Mouse (Mus musculus) embryonic facial prominence, embryonic 11.5 days (tissue): Measurements from ENCODE around the gene Nav2. TPM values are rescaled to one million over a fixed set of nuclear protein-coding genes. Genes with fewer than 3 reads are reported as not detected.

Experiments
- ATAC-seq: fragments of 200-750 bp; cut with Nextera tagmentation; replicated peaks from 2 replicates; pipeline ENCODE4 v1.8.0; 2017; ENCODE audit warnings: low read depth; ENCODE audit not compliant: insufficient number of reproducible peaks, low FRiP score, low TSS enrichment
- DNase-seq: peaks from one replicate; pipeline ENCODE4 v3.0.0-alpha.2; 2015; ENCODE audit warnings: low spot score
- H3K27ac ChIP-seq: fragments of 300-500 bp; sonication (generic); replicated peaks from 2 replicates; pipeline ENCODE4 v1.5.1; 2014; ENCODE audit warnings: mild to moderate bottlenecking, low read depth, low read length, control low read depth
- H3K27me3 ChIP-seq: fragments of 300-500 bp; sonication (generic); 2 replicates; pipeline ENCODE4 v1.6.1; 2014; ENCODE audit warnings: mild to moderate bottlenecking, low read length, moderate library complexity, mixed read lengths; ENCODE audit not compliant: control insufficient read depth, insufficient read depth
- H3K36me3 ChIP-seq: fragments of 300-500 bp; sonication (generic); replicated peaks from 2 replicates; pipeline ENCODE4 v1.6.1; 2014; ENCODE audit warnings: low read depth, mild to moderate bottlenecking, low read length, moderate library complexity, mixed read lengths; ENCODE audit not compliant: control insufficient read depth, insufficient read depth
- H3K4me1 ChIP-seq: fragments of 300-500 bp; sonication (generic); 2 replicates; pipeline ENCODE4 v1.6.1; 2014; ENCODE audit warnings: low read length, mixed read lengths; ENCODE audit not compliant: control insufficient read depth, insufficient read depth
- H3K4me2 ChIP-seq: fragments of 300-500 bp; sonication (generic); 2 replicates; pipeline ENCODE4 v1.6.1; 2014; ENCODE audit warnings: low read depth, mild to moderate bottlenecking, control low read depth, low read length, moderate library complexity
- H3K4me3 ChIP-seq: fragments of 300-500 bp; sonication (generic); 2 replicates; pipeline ENCODE4 v1.5.1; 2014; ENCODE audit warnings: low read depth, low read length, control low read depth
- H3K9ac ChIP-seq: fragments of 300-500 bp; sonication (generic); replicated peaks from 2 replicates; pipeline ENCODE4 v1.6.1; 2014; ENCODE audit warnings: mild to moderate bottlenecking, control low read depth, low read length
- H3K9me3 ChIP-seq: fragments of 300-500 bp; sonication (generic); replicated peaks from 2 replicates; pipeline ENCODE4 v1.6.1; 2016; ENCODE audit warnings: mild to moderate bottlenecking, low read length, inconsistent platforms, mixed read lengths; ENCODE audit not compliant: control insufficient read depth
- WGBS: fragments of 180-500 bp; shearing (Covaris S2); extraction: QIAGEN DNeasy Blood & Tissue Kit; methylation state at CpG from one replicate; pipeline ENCODE4 v1.1.7; 2014; 5-methylcytosine and 5-hydroxymethylcytosine counted together
- polyA plus RNA-seq: library from polyadenylated mRNA; unstranded; fragments of >200 nt; fragmentation: Nextera tagmentation; extraction: Ambion mirVana; gene quantifications from 2 replicates; pipeline ENCODE4 v1.2.1, GENCODE M21; 2014

The Nav2 gene
- polyA plus RNA-seq, 1 experiment from 2014 or later: 7.3 TPM

DNA sequence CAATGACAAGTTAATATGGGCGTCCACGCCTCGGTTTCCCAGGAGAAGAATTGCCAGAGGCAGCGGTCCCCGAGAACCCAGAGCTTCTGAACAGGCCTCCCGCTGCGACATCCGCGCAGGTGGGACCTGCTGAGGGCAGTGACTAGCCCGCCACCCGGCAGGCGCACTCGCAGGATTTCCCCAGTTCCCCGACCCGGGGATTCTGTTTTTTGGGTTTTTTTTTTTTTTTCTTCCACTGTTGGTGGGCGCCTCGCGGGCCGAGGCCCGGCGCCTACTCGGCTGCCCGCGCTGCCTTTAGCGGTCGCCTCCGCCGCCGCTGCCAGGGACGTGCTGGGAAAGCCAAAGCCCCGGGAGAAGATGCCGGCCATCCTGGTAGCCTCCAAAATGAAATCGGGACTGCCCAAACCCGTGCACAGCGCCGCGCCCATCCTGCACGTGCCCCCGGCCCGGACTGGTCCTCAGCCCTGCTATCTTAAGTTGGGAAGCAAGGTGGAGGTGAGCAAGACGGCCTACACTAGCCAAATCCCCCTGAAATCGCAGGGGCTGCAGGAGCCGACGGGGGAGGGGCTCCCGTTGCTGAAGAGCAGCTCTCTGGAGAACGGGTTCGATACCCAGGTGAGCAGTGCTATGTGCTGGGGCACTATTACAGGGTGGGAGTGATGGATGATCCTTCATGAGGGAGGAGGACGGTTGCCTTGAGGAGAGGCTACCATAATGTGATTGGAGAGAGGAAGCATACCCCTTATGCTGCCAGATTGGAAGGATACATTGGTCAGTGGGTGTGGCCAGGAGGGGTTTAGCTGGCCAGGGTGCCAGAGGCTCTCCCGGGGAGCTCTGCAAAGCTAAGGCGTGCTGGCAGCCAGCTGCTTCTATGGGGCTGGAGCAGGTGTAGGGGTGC is 338.3 kb downstream of the Nav2 start:
- peak overlapping the region; percentile 38 for H3K4me3 ChIP-seq
- ATAC-seq (no peak), DNase-seq (no peak)
- H3K9me3 ChIP-seq: no peaks in the 10 kb centered on the region
- no peaks in the 10 kb centered on the region for H3K36me3 ChIP-seq
- no peak overlapping the region for H3K27ac ChIP-seq
- H3K4me1 ChIP-seq: peaks cover 3% of the 10 kb centered on the region; the same call in 1 of the 2 replicates
- peak overlapping the region; percentile 46 for H3K9ac ChIP-seq
- peak overlapping the region; percentile 97 for H3K4me2 ChIP-seq
- H3K27me3 ChIP-seq: peaks cover 28% of the 10 kb centered on the region
- WGBS: 2% methylated on average over 50 of the region's 50 CpGs

- H3K9ac ChIP-seq: no peak overlapping the region
Measured at GRCm38 (mm10) chr7:49247744-49248331, 339.3 kb downstream of the Nav2 start.

GRCm38 (mm10) chr7:49248333-49249086 is 340.0 kb downstream of the Nav2 start:
- DNase-seq (no peak), ATAC-seq (no peak)
- peaks cover 3% of the 10 kb centered on the region; the same call in 1 of the 2 replicates for H3K4me1 ChIP-seq
- peaks cover 28% of the 10 kb centered on the region for H3K27me3 ChIP-seq
- H3K27ac ChIP-seq: no peak overlapping the region
- no peak overlapping the region for H3K4me2 ChIP-seq
- H3K9me3 ChIP-seq: no peaks in the 10 kb centered on the region
- WGBS: 48% methylated on average over 14 of the region's 14 CpGs
- H3K4me3 ChIP-seq: no peak overlapping the region
- H3K9ac ChIP-seq: no peak overlapping the region
- no peaks in the 10 kb centered on the region for H3K36me3 ChIP-seq

More at GRCm38 (mm10) chr7:49247744-49248331, 339.3 kb downstream of the Nav2 start:
- Histone ChIP-seq H3K4me1 (peaks cover 3% of the 10 kb centered on the region; the same call in 1 of the 2 replicates), H3K9me3 (no peaks in the 10 kb centered on the region), H3K27me3 (peaks cover 28% of the 10 kb centered on the region), H3K36me3 (no peaks in the 10 kb centered on the region), H3K27ac (no peak overlapping the region), H3K4me3 (no peak overlapping the region), H3K4me2 (no peak overlapping the region)
- 25% methylated on average over 8 of the region's 8 CpGs for WGBS
- ATAC-seq (no peak), DNase-seq (no peak)

- H3K9ac ChIP-seq: no peak overlapping the region
- no peak overlapping the region for H3K27ac ChIP-seq
- H3K27me3 ChIP-seq: peaks cover 28% of the 10 kb centered on the region
- no peak for DNase-seq
- no peak overlapping the region for H3K4me3 ChIP-seq
- peaks cover 3% of the 10 kb centered on the region; the same call in 1 of the 2 replicates for H3K4me1 ChIP-seq
- no peaks in the 10 kb centered on the region for H3K36me3 ChIP-seq
- WGBS: 82% methylated on average over 2 of the region's 2 CpGs
- H3K4me2 ChIP-seq: no peak overlapping the region
- no peaks in the 10 kb centered on the region for H3K9me3 ChIP-seq
- ATAC-seq: no peak
Measured at GRCm38 (mm10) chr7:49249462-49249861, 340.9 kb downstream of the Nav2 start.

- Histone ChIP-seq H3K4me1 (peaks cover 3% of the 10 kb centered on the region; the same call in 1 of the 2 replicates), H3K27me3 (peaks cover 28% of the 10 kb centered on the region), H3K4me3 (no peak overlapping the region), H3K9me3 (no peaks in the 10 kb centered on the region), H3K4me2 (no peak overlapping the region), H3K9ac (no peak overlapping the region), H3K27ac (no peak overlapping the region), H3K36me3 (no peaks in the 10 kb centered on the region)
- 13% methylated on average over 9 of the region's 9 CpGs for WGBS
- ATAC-seq: 0 out of 2 replicates have a peak, but pooled peaks have one; percentile 2
- peak; percentile 92 for DNase-seq
Measured at GRCm38 (mm10) chr7:49249996-49250395, 341.5 kb downstream of the Nav2 start.

- 88% methylated on average over 13 of the region's 13 CpGs for WGBS
Measured at GRCm38 (mm10) chr7:49250581-49251307, 342.2 kb downstream of the Nav2 start.

GRCm38 (mm10) chr7:49251308-49251638 is 342.8 kb downstream of the Nav2 start:
- no peak overlapping the region for H3K9ac ChIP-seq
- peaks cover 3% of the 10 kb centered on the region; the same call in 1 of the 2 replicates for H3K4me1 ChIP-seq
- H3K9me3 ChIP-seq: no peaks in the 10 kb centered on the region
- no peak overlapping the region for H3K4me3 ChIP-seq
- H3K27me3 ChIP-seq: peaks cover 26% of the 10 kb centered on the region
- H3K4me2 ChIP-seq: no peak overlapping the region
- H3K27ac ChIP-seq: no peak overlapping the region
- ATAC-seq (no peak), DNase-seq (no peak)
- no peaks in the 10 kb centered on the region for H3K36me3 ChIP-seq
- WGBS: 58% methylated on average over 10 of the region's 10 CpGs

More at GRCm38 (mm10) chr7:49250581-49251307, 342.2 kb downstream of the Nav2 start:
- Histone ChIP-seq H3K4me3 (no peak overlapping the region), H3K27ac (no peak overlapping the region), H3K4me1 (peaks cover 3% of the 10 kb centered on the region; the same call in 1 of the 2 replicates), H3K27me3 (peaks cover 28% of the 10 kb centered on the region), H3K9ac (no peak overlapping the region), H3K36me3 (no peaks in the 10 kb centered on the region), H3K4me2 (no peak overlapping the region), H3K9me3 (no peaks in the 10 kb centered on the region)
- no peak for DNase-seq
- no peak for ATAC-seq
